Mouse (Mus musculus): ENCODE results near the gene Cfap65.

DNA sequence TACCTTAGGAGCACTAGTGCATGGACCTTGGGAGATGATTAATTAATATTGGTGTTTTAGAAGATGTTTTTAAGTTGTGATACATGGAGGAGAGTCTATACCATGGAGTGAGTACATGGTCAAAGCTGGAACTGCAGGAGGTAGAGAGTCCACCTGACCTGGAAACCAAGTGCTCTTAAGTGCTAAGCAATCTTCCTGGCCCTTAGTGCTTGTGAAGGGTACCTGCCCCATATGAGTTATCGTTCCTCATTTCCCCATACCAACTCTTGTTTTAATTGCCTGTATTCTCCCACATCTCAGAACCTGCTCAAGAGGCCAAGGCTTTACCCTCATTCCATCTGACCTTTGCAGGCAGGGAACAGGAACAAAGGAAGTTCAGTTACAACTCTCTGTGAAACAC is 40.5 kb upstream of the Cfap65 start:
- no peak for TF ChIP-seq POLR2AphosphoS2 (IDR thresholded peaks at IDR 0.05; ENCODE audit: low read length)
- TF ChIP-seq MAX (IDR thresholded peaks at IDR 0.05; ENCODE audit: low read length): no peak
- TF ChIP-seq CTCF (IDR thresholded peaks at IDR 0.05 in 2 of 3, conservative IDR thresholded peaks at IDR 0.05 in 1 of 3; ENCODE audit: control insufficient read depth in 1 of 3, insufficient read depth in 1 of 3, low read depth in 2 of 3, low read length in 3 of 3, poor library complexity in 1 of 3, severe bottlenecking in 1 of 3): no peak
- no peak for TF ChIP-seq ZMIZ1 (IDR thresholded peaks at IDR 0.05; ENCODE audit: low read depth, low read length)
- no peak for TF ChIP-seq MXI1 (IDR thresholded peaks at IDR 0.05; ENCODE audit: low read depth, low read length)
- no peak for TF ChIP-seq E2F4 (IDR thresholded peaks at IDR 0.05; ENCODE audit: borderline replicate concordance, low read depth, low read length)
- TF ChIP-seq USF2 (IDR thresholded peaks at IDR 0.05; ENCODE audit: borderline replicate concordance in 1 of 2, insufficient read depth in 1 of 2, low read depth in 1 of 2, low read length in 2 of 2): no peak
- TF ChIP-seq TBP (IDR thresholded peaks at IDR 0.05; ENCODE audit: low read depth, low read length): no peak
- no peak for TF ChIP-seq MAFK (IDR thresholded peaks at IDR 0.05; ENCODE audit: borderline replicate concordance, low read depth, low read length)
- no peak for TF ChIP-seq POLR2A (IDR thresholded peaks at IDR 0.05; ENCODE audit: control insufficient read depth in 1 of 2, insufficient read depth in 1 of 2, low read depth in 1 of 2, low read length in 2 of 2, poor library complexity in 1 of 2)
- TF ChIP-seq ETS1 (IDR thresholded peaks at IDR 0.05; ENCODE audit: low read depth, low read length): no peak

All from MEL (cell line).